In genomic region chr13:30629794-30630410, GRCm38 (mm10) we compare ENCODE assay signal across 25 mouse cellular contexts. TPM values are rescaled to one million over a fixed set of nuclear protein-coding genes. Genes with fewer than 3 reads are reported as not detected.
DNase-seq lines count a peak whose midpoint lies in the region; ATAC-seq and TF ChIP-seq lines count a peak whose summit lies in the region.
"Had no signal": no experiment of that assay in that cellular context is flagged by ENCODE, and none has a peak within 500 bp of the region (broad histone marks: within the 10 kb centered on the region; RNA-seq: fewer than 3 reads in every experiment).

No protein-coding gene starts in this region.

- no peak for TF ChIP-seq CTCF in MEL (IDR thresholded peaks at IDR 0.05 in 2 of 3, conservative IDR thresholded peaks at IDR 0.05 in 1 of 3; ENCODE audit: control insufficient read depth in 1 of 3, insufficient read depth in 1 of 3, low read depth in 2 of 3, low read length in 3 of 3, poor library complexity in 1 of 3, severe bottlenecking in 1 of 3)

- ATAC-seq in inflammation-experienced regulatory T-cells, adult 6 months: peak; percentile 32
- ATAC-seq: forebrain, postnatal 0 days; lung, postnatal 0 days; midbrain, embryonic 16.5 days had no signal

- H3K9ac ChIP-seq in MEL (ENCODE audit: control insufficient read depth, low read depth, low read length, poor library complexity, severe bottlenecking): no peak overlapping the region
- H3K9ac ChIP-seq: embryonic facial prominence, embryonic 15.5 days; forebrain, postnatal 0 days; heart, embryonic 12.5 days; hindbrain, embryonic 14.5 days; limb, embryonic 13.5 days; liver, embryonic 15.5 days; stomach, embryonic 15.5 days had no signal

- no peak overlapping the region for H3K4me3 ChIP-seq in MEL (ENCODE audit: control insufficient read depth in 1 of 2, insufficient read depth in 1 of 2, low read depth in 2 of 2, low read length in 2 of 2)
- H3K4me3 ChIP-seq: embryonic facial prominence, embryonic 15.5 days; heart, embryonic 12.5 days; limb, embryonic 13.5 days; liver, embryonic 15.5 days; stomach, embryonic 15.5 days had no signal

- no peak for TF ChIP-seq RAD21 in MEL (IDR thresholded peaks at IDR 0.05; ENCODE audit: low read depth, low read length)

- no peak overlapping the region for H3K27ac ChIP-seq in MEL (ENCODE audit: control insufficient read depth, low read depth, low read length)
- H3K27ac ChIP-seq: embryonic facial prominence, embryonic 15.5 days; hindbrain, embryonic 14.5 days; kidney, postnatal 0 days; limb, embryonic 13.5 days; liver, embryonic 15.5 days; stomach, embryonic 15.5 days had no signal

- H3K36me3 ChIP-seq in MEL (ENCODE audit: control insufficient read depth in 1 of 2, insufficient read depth in 2 of 2, low read length in 2 of 2): no peaks in the 10 kb centered on the region
- no peaks in the 10 kb centered on the region for H3K36me3 ChIP-seq in splenic B cell, adult 2 months (ENCODE audit: control insufficient read depth, insufficient read depth, low read length, poor library complexity, severe bottlenecking)
- H3K36me3 ChIP-seq: embryonic facial prominence, embryonic 15.5 days; heart, embryonic 12.5 days; limb, embryonic 13.5 days; liver, embryonic 15.5 days; stomach, embryonic 15.5 days had no signal

- TF ChIP-seq POLR2A in MEL (IDR thresholded peaks at IDR 0.05; ENCODE audit: control insufficient read depth in 1 of 2, insufficient read depth in 1 of 2, low read depth in 1 of 2, low read length in 2 of 2, poor library complexity in 1 of 2): no peak

- H3K9me3 ChIP-seq in MEL (replicated peaks; ENCODE audit: insufficient read depth, low read length): no peaks in the 10 kb centered on the region
- H3K9me3 ChIP-seq: embryonic facial prominence, embryonic 15.5 days; heart, embryonic 12.5 days; limb, embryonic 13.5 days; liver, embryonic 15.5 days; stomach, embryonic 15.5 days had no signal

- TF ChIP-seq EP300 in MEL (IDR thresholded peaks at IDR 0.05; ENCODE audit: low read depth in 1 of 2, low read length in 2 of 2): no peak

- peak; percentile 15 for DNase-seq in thymus, postnatal 14 days
- DNase-seq in thymus, postnatal 10 days (ENCODE audit: low spot score in 2 of 2): no peak
- DNase-seq in MEL (ENCODE audit: low read depth, low spot score): peak; percentile 11
- DNase-seq in splenic B cell, adult 2 months (ENCODE audit: low read depth, low spot score): peak; percentile 67
- no peak for DNase-seq in layer of hippocampus, postnatal 10 days (ENCODE audit: low spot score in 2 of 2)
- no peak for DNase-seq in right cerebral cortex, postnatal 10 days (ENCODE audit: low spot score in 2 of 2)
- DNase-seq: adrenal gland, postnatal 14 days; cerebellum, adult 11-12 months; cerebellum, postnatal 25 days; forebrain, postnatal 0 days; heart, postnatal 14 days; kidney, adult 11 months; layer of hippocampus, postnatal 36 days; retina, postnatal 1 day; right cerebral cortex, postnatal 4 days had no signal

- H3K27me3 ChIP-seq in MEL (ENCODE audit: control insufficient read depth in 1 of 2, insufficient read depth in 2 of 2, low read length in 2 of 2): no peaks in the 10 kb centered on the region; a peak in 1 of 4 replicates
- no peaks in the 10 kb centered on the region for H3K27me3 ChIP-seq in splenic B cell, adult 2 months (ENCODE audit: control insufficient read depth, insufficient read depth, low read length, poor library complexity, severe bottlenecking)
- H3K27me3 ChIP-seq: embryonic facial prominence, embryonic 15.5 days; heart, embryonic 12.5 days; limb, embryonic 13.5 days; liver, embryonic 15.5 days; stomach, embryonic 15.5 days had no signal

- no peaks in the 10 kb centered on the region; a peak in 1 of 4 replicates for H3K4me1 ChIP-seq in MEL (ENCODE audit: control insufficient read depth in 1 of 2, insufficient read depth in 2 of 2, low read length in 2 of 2)
- H3K4me1 ChIP-seq: embryonic facial prominence, embryonic 15.5 days; limb, embryonic 13.5 days; liver, embryonic 15.5 days; stomach, embryonic 15.5 days had no signal

- no peaks in the 10 kb centered on the region for H3K79me2 ChIP-seq in MEL (ENCODE audit: control insufficient read depth, insufficient read depth, low read length, poor library complexity)

TF ChIP-seq in MEL, 35 proteins besides CTCF, POLR2A, EP300 and RAD21:
- TF ChIP-seq E2F4 (IDR thresholded peaks at IDR 0.05; ENCODE audit: borderline replicate concordance, low read depth, low read length): no peak
- no peak for TF ChIP-seq ZKSCAN1 (IDR thresholded peaks at IDR 0.05; ENCODE audit: low read depth, low read length)
- TF ChIP-seq UBTF (IDR thresholded peaks at IDR 0.05; ENCODE audit: borderline replicate concordance, insufficient read depth, low read depth, low read length): no peak
- no peak for TF ChIP-seq POLR2AphosphoS5 (IDR thresholded peaks at IDR 0.05; ENCODE audit: borderline replicate concordance, low read depth, low read length)
- no peak for TF ChIP-seq TAL1 (IDR thresholded peaks at IDR 0.05; ENCODE audit: low read length)
- TF ChIP-seq ZNF384 (IDR thresholded peaks at IDR 0.05; ENCODE audit: low read depth, low read length): no peak
- no peak for TF ChIP-seq NELFE (IDR thresholded peaks at IDR 0.05; ENCODE audit: low read depth, low read length)
- TF ChIP-seq SIN3A (IDR thresholded peaks at IDR 0.05; ENCODE audit: low read length): no peak
TF ChIP-seq in MEL: peak in this region for 0.

RNA-seq across cellular contexts. Expression of gene Dusp22, which starts 29.9 kb away (rescaled TPM):
- not detected in 2 replicates for total RNA-seq in MEL (2012; rRNA removed)
- not detected for polyA plus RNA-seq in MEL (2012; ENCODE audit: insufficient read depth in 1 of 2, insufficient read length in 2 of 2, low read depth in 1 of 2, low replicate concordance in 2 of 2, missing spikeins in 1 of 2)
- 1 to 10 TPM; 4.2 to 4.6 (median 4.3) TPM for polyA plus RNA-seq in inflammation-experienced regulatory T-cells, adult 6 months (2017; shearing (Covaris generic))
- 10 to 100 TPM; 23.8 to 26.3 TPM for total RNA-seq in layer of hippocampus, postnatal 10 days (2021)

Comparison
In these comparisons a context has a peak if more than half of its experiments do, and no peak if none do; other contexts are left out.
1. DNase-seq: peak in thymus, postnatal 14 days (single experiment), MEL (single experiment) and splenic B cell, adult 2 months (single experiment); none in thymus, postnatal 10 days (0 of 2), layer of hippocampus, postnatal 10 days (0 of 2) and right cerebral cortex, postnatal 10 days (0 of 2).
2. RNA of gene Dusp22, which starts 29.9 kb away (total RNA-seq): 23.8 to 26.3 TPM in layer of hippocampus, postnatal 10 days; not detected in MEL; every median in the first group is over 10 times any median in the second.